Mouse (Mus musculus) myocyte (in vitro differentiated cells): ENCODE measurements at regions not wholly inside any gene's neighbourhood (a gene's known extent, or its start where the extent isn't known, plus 50 kb on each side); places are given as distances from the start of the nearest gene placed in this dataset.

Experiments
- E2F4 ChIP-seq: IDR thresholded peaks from one replicate; pipeline ENCODE4 v1.6.1; 2011; ENCODE audit warnings: mild to moderate bottlenecking, control low read depth, moderate library complexity; ENCODE audit not compliant: insufficient read depth
- MAX ChIP-seq: IDR thresholded peaks from one replicate; pipeline ENCODE4 v1.6.1; 2011; ENCODE audit warnings: low read depth, mild to moderate bottlenecking, control low read depth
- MYOG ChIP-seq, 3 experiments: IDR thresholded peaks; one replicate each; pipeline ENCODE4 v1.6.1; 2011; ENCODE audit warnings: control low read depth in 2 of 3, low read depth in 2 of 3, mild to moderate bottlenecking in 2 of 3; ENCODE audit not compliant: insufficient read length in 2 of 3, control insufficient read depth in 1 of 3, insufficient read depth in 1 of 3
- POLR2A ChIP-seq: IDR thresholded peaks from one replicate; pipeline ENCODE4 v1.6.1; 2011; ENCODE audit warnings: low read depth, mild to moderate bottlenecking, control low read depth, moderate library complexity; ENCODE audit not compliant: insufficient read length

- no peak for TF ChIP-seq MYOG (IDR thresholded peaks at IDR 0.05; ENCODE audit: control insufficient read depth in 1 of 3, insufficient read depth in 1 of 3, insufficient read length in 2 of 3, low read depth in 2 of 3)
- no peak for TF ChIP-seq POLR2A
- no peak for TF ChIP-seq MAX
- TF ChIP-seq E2F4, result no peak
These were observed 97.9 kb downstream of the Cdc5l start for GRCm38 (mm10) chr17:45335586-45336151.
